Mouse (Mus musculus) ZHBTc4 (cell line): ENCODE results near the gene Cfd.

Experiments
- DNase-seq: peaks from one replicate; pipeline ENCODE4 v3.0.0-alpha.2; 2011; ENCODE audit warnings: low read depth, low spot score

Gene Cfd

DNA sequence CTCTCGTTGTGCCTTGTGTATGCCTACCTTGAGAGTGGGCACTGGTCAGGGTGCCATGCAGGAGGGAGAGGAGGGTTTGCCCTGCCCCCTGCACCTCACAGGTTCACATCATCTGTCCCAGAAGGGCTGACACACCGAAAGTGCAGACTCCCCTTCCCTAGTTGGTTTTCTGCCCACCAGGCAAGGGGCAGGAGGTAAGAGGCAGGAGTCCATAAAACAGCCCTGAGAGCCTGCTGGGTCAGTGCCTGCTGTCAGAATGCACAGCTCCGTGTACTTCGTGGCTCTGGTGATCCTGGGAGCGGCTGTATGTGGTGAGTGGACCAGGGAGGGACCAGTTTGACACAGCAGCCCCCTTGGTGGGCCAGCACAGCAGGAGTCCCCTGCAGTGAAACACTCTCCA is at the start of gene Cfd:
Cfd (plus strand) TSS at position 184 of the 400 bp plus-strand sequence.
- DNase-seq: no peak

- DNase-seq: no peak
Measured at GRCm38 (mm10) chr10:79842322-79842721, 48.3 kb upstream of the Cfd start.

GRCm38 (mm10) chr10:79843476-79843875 is 47.2 kb upstream of the Cfd start:
- no peak for DNase-seq

DNA sequence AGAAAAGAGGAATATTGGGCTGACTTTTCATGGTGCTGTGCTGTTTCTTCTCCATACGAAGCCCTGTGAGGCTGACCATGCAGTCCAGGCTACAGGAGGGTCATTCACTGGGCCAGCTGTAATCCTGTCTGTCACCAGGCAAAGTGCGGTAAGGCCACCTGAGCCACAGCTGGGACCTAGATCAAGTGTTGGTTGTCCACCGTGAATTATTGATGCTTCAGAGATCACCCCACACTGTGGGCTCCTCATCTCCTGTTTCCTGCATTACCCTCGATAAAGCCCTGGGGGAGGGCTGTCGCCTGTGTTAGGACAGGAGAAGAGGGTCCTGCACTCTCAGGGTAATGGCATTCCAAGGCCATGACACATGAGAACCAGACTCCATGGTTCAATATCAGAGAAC is 44.1 kb upstream of the Cfd start:
- no peak for DNase-seq

- DNase-seq: no peak
Measured at GRCm38 (mm10) chr10:79849941-79850628, 40.6 kb upstream of the Cfd start.

DNA sequence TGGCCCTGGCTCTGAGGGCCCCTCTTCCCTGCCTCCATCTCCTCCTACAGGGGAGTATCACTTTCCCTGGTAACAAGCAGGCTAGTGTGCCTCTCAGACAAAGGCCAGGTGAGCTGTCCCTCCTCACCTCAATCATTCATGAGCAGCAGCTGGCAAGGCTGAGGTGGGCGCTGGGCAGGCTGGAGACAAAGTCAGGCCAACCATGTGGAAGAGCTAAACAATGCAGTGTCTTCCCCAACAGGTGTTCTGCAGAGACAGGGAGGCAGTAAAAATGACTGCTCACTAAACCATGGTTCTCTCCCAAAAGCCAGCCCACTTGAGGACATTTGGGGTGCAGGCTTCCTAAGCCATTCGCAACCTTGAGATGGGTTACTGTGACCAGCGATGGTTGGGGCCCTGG is 39.0 kb upstream of the Cfd start:
- DNase-seq: no peak

DNA sequence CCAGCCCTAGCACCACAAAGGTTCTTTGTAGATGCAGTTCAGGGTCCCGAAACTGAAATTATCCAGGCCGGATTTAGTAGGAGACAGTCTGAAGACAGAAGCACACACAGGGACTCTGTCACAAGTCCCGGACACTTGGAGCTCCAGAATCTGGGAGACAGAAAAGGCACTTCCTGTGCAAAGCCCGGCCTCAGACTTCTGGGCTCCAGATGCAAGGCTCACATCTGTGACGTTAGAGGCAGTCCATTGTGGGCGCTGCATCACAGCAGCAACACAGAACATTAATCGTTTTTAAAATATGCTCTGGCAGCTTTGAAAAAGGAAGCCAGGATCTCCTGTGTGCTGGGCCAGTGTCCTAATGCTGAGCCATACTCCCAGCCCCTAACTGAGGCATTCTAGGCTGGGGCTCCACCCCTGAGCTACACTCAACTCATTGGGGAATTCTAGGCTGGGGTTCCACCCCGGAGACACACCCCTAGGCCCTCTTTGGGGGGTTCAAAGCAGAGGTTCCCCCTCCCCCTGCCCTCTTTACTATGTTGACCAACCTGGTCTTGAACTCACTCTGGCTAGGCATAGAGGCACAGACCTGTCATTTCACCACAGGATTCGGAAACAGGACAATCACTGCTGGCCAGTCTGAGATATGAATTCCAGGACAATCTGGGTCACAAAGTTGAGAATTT is 38.4 kb upstream of the Cfd start:
- no peak for DNase-seq

GRCm38 (mm10) chr10:79852827-79853226 is 37.8 kb upstream of the Cfd start:
- DNase-seq: no peak

- DNase-seq: peak; percentile 88
Measured at GRCm38 (mm10) chr10:79853392-79853791, 37.3 kb upstream of the Cfd start.

GRCm38 (mm10) chr10:79853860-79854795 is 36.5 kb upstream of the Cfd start, which contains the start of gene Ptbp1:
Gene Ptbp1, plus strand, starts transcription at chr10:79854427.
- DNase-seq: peak; percentile 100

DNA sequence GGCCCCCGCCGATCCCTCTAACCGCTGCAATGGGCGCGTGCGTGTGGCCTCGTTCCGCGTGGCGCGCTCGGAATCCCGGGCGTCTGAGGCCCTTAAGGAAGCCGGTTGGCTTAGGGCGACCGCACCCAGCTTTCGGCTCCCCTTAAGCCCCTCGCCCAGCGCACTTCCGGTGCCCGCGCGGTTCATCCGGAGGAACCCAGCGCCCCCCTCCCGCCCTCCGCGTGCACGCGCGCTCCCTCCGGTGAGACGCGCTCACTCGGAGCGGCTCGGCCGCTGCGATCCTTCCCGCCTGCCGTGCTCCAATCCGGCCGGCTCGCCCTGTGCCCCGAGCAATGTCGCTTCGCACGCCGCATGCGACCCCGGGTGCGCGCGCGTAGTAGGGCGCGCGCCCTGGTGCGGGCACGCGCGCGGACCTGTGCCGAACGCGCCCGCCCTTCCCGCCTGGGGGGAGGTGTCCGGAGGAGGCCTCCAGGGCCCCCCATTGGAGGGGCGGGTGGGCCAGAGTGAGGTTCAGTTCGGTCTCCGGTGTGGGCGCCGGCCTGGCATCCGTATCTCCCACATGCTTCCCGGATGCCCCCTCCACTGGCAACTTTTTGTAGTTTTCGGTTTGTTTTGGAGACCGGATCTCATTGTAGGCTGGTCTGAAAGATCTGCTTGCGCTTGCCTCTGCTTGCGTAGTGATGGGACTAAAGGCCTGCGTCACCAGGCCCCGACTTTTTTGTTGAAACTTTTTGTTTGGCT is 35.7 kb upstream of the Cfd start:
- peak; percentile 90 for DNase-seq

DNA sequence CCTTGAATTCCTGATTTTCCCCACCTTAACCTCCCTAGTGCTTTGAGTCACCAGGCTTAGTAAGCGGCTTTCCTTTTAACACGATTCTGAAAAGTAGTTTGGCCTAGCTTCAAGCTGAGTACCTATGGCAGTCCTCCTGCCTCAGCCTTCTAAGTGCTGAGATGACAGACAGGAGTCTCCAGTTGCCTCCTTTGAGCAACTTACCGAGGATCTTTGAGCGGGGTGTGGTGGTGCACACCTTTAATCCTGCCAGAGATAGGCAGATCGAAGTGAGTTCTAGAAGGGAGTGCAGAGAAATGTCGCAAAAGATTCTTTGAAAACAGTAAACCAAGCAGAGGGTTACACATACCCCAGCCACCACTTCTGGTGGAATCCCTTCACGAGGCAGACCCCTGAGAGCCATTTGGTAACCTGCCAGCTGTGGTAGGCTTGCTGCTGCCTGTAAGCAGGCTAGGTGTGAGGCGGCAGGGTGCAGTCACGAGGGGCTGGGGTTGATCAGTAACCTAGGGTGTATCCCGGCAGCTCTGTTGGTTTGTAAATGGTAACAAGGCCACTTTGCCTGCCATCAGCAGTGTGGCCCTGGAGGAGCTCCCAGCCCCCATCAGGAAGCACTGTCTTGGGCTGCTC is 35.0 kb upstream of the Cfd start:
- DNase-seq: peak; percentile 79

GRCm38 (mm10) chr10:79856280-79856679 is 34.4 kb upstream of the Cfd start:
- no peak for DNase-seq

DNA sequence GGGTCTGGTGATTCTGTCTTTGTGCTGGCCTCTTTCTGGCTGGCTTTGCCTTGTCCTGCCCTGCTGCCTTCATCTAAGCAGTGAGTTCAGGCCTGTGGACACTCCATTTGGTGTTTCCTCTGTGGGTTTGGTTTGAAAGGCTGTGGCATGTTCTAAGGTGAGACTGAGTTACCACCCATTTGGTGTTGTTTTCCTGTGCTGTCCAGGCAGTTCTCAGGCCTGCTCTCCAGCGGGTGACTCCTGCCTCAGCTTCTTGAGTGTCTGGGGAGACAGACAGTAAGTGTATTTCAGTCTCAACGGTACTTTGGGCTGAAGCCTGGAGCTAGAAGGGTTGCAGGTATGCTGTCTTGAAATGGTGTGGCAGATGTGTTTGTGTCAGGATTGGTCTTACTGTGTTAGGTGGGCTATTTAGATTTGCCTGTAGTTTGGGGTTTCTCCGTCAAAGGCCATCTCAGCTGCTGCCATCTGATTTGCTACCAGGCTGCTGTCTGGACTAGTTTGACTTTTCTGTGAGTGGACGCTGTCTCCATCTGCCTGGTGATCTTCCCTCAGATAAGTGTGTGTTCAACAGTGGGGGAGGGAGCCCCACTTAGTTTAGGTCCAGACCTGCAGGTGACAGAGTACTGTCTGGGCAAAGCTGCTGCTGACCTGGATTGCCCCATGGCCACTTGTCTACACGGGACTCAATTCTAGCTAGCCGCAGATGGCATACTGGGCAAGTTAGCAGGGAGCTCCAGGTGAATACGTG is 33.8 kb upstream of the Cfd start:
- DNase-seq: no peak

GRCm38 (mm10) chr10:79857452-79857811 is 33.2 kb upstream of the Cfd start:
- no peak for DNase-seq

- no peak for DNase-seq
Measured at GRCm38 (mm10) chr10:79857894-79858293, 32.8 kb upstream of the Cfd start.

GRCm38 (mm10) chr10:79858416-79859074 is 32.1 kb upstream of the Cfd start:
- no peak for DNase-seq

DNA sequence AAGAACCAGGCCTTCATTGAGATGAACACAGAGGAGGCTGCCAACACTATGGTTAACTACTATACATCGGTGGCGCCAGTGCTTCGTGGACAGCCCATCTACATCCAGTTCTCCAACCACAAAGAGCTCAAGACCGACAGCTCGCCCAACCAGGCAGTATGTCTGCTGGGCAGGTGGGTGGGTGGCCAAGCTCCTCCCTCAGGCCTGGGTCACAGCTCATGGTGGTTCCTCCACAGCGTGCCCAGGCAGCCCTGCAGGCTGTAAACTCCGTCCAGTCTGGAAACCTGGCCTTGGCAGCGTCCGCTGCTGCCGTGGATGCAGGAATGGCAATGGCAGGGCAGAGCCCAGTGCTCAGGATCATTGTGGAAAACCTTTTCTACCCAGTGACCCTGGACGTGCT is 31.5 kb upstream of the Cfd start:
- DNase-seq: no peak

- DNase-seq: no peak
Measured at GRCm38 (mm10) chr10:79860079-79860911, 30.4 kb upstream of the Cfd start.
